Mouse (Mus musculus) heart, adult 2 months (tissue): ENCODE measurements around the gene Plppr3. TPM values are rescaled to one million over a fixed set of nuclear protein-coding genes. Genes with fewer than 3 reads are reported as not detected.

Experiments used
- DNase-seq, 2 experiments: peaks; one replicate each; pipeline ENCODE4 v3.0.0; 2021
- H3K27ac ChIP-seq: fragments of 200-600 bp; 2 replicates; pipeline ENCODE4 v1.8.1; 2022
- H3K27me3 ChIP-seq: fragments of 200-500 bp; 2 replicates; pipeline ENCODE4 v1.6.1; 2012; ENCODE audit warnings: mild to moderate bottlenecking, low read length, inconsistent platforms, mixed read lengths; ENCODE audit not compliant: control insufficient read depth, insufficient read depth
- H3K36me3 ChIP-seq: fragments of 200-500 bp; 2 replicates; pipeline ENCODE4 v1.6.1; 2012; ENCODE audit warnings: low read length, inconsistent platforms; ENCODE audit not compliant: control insufficient read depth, insufficient read depth
- H3K4me1 ChIP-seq: fragments of 200-500 bp; 2 replicates; pipeline ENCODE4 v1.6.1; 2011; ENCODE audit warnings: low read length; ENCODE audit not compliant: control insufficient read depth, insufficient read depth
- H3K4me3 ChIP-seq: fragments of 200-600 bp; 2 replicates; pipeline ENCODE4 v1.8.1; 2022
- H3K79me2 ChIP-seq: fragments of 200-500 bp; replicated peaks from 2 replicates; pipeline ENCODE4 v1.6.1; 2012; ENCODE audit warnings: mild to moderate bottlenecking, inconsistent platforms, low read length, moderate library complexity, mixed read lengths; ENCODE audit not compliant: control insufficient read depth, insufficient read depth
- H3K9ac ChIP-seq: fragments of 200-500 bp; 2 replicates; pipeline ENCODE4 v1.6.1; 2012; ENCODE audit warnings: low read depth, mild to moderate bottlenecking, control low read depth, inconsistent platforms, low read length, mixed read lengths
- CTCF ChIP-seq: fragments of 200-600 bp; IDR thresholded peaks from 2 replicates; pipeline ENCODE4 v1.8.1; 2022; ENCODE audit warnings: antibody characterized with exemption, mild to moderate bottlenecking, moderate library complexity
- EP300 ChIP-seq: fragments of 200-500 bp; IDR thresholded peaks from 2 replicates; pipeline ENCODE4 v1.6.1; 2011; ENCODE audit warnings: low read depth, low read length, control low read depth; ENCODE audit not compliant: insufficient read depth
- POLR2A ChIP-seq: fragments of 200-500 bp; IDR thresholded peaks from 2 replicates; pipeline ENCODE4 v1.6.1; 2011; ENCODE audit warnings: mild to moderate bottlenecking, low read depth, low read length, control low read depth; ENCODE audit not compliant: insufficient read depth
- WGBS: fragments of 180-500 bp; shearing (Covaris S2); methylation state at CpG from one replicate; pipeline ENCODE4 v1.1.7; 2018; 5-methylcytosine and 5-hydroxymethylcytosine counted together
- intact Hi-C: fragments of 180-260 bp; cut with DNase I; formaldehyde crosslinking; loops from one replicate; pipeline ENCODE4 v1.15.1; 2025
- polyA plus RNA-seq: library from polyadenylated mRNA; depleted of rRNA; stranded (reverse); fragments of >200 nt; gene quantifications from 2 replicates; pipeline ENCODE4 v1.2.3, GENCODE M21; 2012
- total RNA-seq, 2 experiments: library from RNA; stranded (reverse); gene quantifications; 2 replicates each; pipeline ENCODE4 v1.2.3; 2021

Plppr3 gene
- total and polyA plus RNA-seq, 3 experiments, result 0.20 to 0.80 (median 0.31) TPM

DNA sequence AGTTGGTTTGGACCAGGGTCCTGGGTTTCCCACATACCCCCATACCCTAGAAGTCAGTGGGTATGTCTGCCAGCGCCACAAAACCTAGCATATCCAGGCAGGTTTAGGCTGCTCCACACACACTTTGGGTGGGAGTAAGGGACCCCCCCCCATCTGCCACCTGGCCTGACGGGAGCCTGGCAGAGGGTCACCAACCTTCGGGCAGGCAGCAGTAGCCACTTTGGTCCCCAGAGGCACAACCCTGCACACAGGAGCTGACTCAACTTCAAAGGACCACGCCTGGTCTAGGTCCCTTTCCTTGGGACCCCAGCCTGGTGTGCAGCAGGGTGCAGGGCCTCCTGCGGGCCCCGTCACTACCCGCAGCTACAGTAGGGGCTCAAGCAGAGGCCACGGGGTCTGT is 54.2 kb downstream of the Plppr3 start:
- intact Hi-C loops, result no loop called here
- no peaks in the 10 kb centered on the region for H3K36me3 ChIP-seq
- H3K27me3 ChIP-seq, result no peaks in the 10 kb centered on the region
- H3K9ac ChIP-seq, result no peak overlapping the region
- TF ChIP-seq POLR2A (no peak), EP300 (no peak), CTCF (no peak)
- WGBS, result 80% methylated on average over 8 of the region's 8 CpGs
- no peak for DNase-seq
- H3K4me1 ChIP-seq, result peaks cover 5% of the 10 kb centered on the region
- no peaks in the 10 kb centered on the region for H3K79me2 ChIP-seq
- no peak overlapping the region for H3K27ac ChIP-seq
- H3K4me3 ChIP-seq, result no peak overlapping the region

DNA sequence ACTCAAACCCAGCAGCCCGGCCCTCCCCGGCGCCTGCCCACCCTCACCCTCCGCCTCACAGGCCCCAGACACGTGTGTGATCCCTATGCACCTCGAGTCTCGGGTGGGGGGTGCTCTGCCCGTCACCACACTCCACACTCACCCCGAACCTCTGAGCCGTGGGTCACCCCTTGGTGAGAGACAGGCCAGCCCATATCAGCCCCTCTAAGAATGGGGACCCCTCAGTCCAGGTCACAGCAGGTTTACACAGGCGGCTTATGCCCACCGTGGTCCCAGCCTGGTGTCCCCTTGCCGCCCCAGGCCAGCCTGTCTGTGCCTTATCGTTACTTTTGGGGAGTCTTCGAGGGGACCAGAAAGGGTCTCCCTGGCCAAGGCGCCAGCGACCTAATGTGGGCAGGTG is 54.8 kb downstream of the Plppr3 start:
- Histone ChIP-seq H3K27me3 (no peaks in the 10 kb centered on the region), H3K27ac (no peak overlapping the region), H3K36me3 (no peaks in the 10 kb centered on the region), H3K9ac (no peak overlapping the region), H3K79me2 (no peaks in the 10 kb centered on the region), H3K4me1 (peaks cover 4% of the 10 kb centered on the region), H3K4me3 (no peak overlapping the region)
- whole genome bisulfite sequencing, result 90% methylated on average over 17 of the region's 17 CpGs
- intact Hi-C loops, result loop anchor here (5.0 kb wide), 1 partner anchor 37 kb away; no protein-coding TSS in a partner anchor
- DNase-seq, result no peak
- TF ChIP-seq CTCF (no peak), EP300 (no peak), POLR2A (no peak)

DNA sequence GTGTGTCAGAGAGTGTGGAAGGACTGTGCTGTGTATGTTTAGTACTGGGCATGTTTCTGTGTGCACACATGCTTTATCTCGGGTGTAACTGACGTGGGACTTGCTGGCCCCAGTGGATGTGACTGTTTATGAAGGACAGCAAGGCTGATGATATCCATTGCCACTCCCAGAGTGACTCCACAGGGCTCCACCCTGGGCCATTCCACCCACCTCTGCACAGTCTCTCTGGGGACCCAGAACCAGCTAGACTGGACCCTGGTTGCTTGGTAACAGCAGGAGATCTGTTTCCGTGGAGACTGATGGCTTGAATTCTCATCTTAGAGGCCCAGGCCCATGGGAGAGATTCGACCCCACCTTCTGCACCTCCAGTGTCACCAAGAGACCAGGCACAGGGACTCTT is 56.2 kb downstream of the Plppr3 start:
- no peak for TF ChIP-seq CTCF
- no peak for TF ChIP-seq POLR2A
- TF ChIP-seq EP300, result no peak
- no peak for DNase-seq
- H3K27ac ChIP-seq, result no peak overlapping the region
- no peaks in the 10 kb centered on the region for H3K36me3 ChIP-seq
- H3K4me3 ChIP-seq, result no peak overlapping the region
- no peaks in the 10 kb centered on the region for H3K79me2 ChIP-seq
- intact Hi-C loops, result loop anchor here (5.0 kb wide), 1 partner anchor 36 kb away; no protein-coding TSS in a partner anchor
- WGBS, result 66% methylated on average over 4 of the region's 4 CpGs
- H3K27me3 ChIP-seq, result no peaks in the 10 kb centered on the region
- no peak overlapping the region for H3K9ac ChIP-seq
- H3K4me1 ChIP-seq, result no peaks in the 10 kb centered on the region

DNA sequence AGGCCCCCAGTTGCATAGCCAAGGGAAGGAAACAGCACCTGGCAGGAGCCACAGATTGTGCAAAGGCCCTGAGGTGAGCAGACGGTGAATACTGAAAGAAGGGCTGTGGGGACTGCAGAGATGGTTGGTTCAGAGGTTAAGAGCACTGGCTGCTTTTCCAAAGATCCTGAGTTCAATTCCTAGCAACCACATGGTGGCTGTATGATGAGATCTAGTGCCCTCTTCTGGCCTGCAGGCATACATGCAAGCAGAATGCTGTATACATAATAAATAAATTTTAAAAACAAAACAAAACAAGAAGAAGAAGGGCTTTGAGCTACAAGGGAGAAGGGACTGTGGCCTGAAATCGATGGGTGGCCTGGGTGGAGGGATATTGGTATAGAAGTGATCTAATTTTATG is 57.3 kb downstream of the Plppr3 start:
- intact Hi-C loops, result loop anchor here (5.0 kb wide), 1 partner anchor 35 kb away; no protein-coding TSS in a partner anchor
- H3K79me2 ChIP-seq, result no peaks in the 10 kb centered on the region
- WGBS, result 68% methylated on average over 2 of the region's 2 CpGs
- 0 out of 2 replicates have a peak, but pooled peaks cover under 1% of the 10 kb centered on the region for H3K4me1 ChIP-seq
- H3K4me3 ChIP-seq, result no peak overlapping the region
- DNase-seq, result no peak
- no peaks in the 10 kb centered on the region for H3K36me3 ChIP-seq
- H3K27me3 ChIP-seq, result no peaks in the 10 kb centered on the region
- no peak overlapping the region for H3K27ac ChIP-seq
- H3K9ac ChIP-seq, result no peak overlapping the region
- TF ChIP-seq POLR2A, result no peak
- no peak for TF ChIP-seq EP300
- peak; percentile 64 for TF ChIP-seq CTCF

DNA sequence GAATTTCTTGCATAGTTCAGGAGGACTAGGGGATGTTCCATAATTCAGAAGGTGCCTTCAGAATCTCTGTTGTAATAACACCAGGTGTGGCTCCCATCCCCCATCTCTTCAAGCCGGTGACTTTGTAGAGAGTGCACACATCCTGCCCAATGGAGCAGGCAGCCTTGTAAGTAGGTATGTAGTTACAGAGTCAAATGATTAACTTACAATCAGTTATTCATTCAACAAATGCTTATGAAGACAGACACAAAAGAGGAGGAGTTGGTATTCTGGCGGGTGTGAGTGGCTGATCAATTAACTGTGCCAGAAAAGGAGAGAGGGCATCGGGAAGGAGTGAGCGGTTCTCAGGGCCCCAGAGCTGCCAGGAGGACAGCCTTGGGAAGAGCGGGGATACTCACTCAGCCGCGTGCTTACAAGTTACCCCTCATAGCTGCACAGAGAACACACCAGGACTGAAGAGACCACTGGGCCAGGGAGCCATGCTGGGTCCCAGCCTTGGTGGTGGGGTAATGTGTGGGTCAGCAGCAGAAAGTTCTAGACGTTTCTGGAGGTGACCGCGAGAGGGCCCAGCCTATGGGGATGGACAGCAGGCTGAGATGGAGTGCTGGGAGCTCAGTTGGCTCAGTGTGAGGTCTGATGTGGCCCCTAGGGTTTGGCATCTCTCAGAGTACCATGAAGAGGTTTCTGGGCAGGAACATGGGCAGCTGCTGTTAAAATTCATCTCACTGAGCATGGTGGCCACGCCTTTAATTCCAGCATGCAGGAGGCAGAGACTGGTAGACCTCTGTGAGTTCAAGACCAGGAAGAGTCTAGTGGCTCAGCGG is 58.6 kb downstream of the Plppr3 start:
- Histone ChIP-seq H3K4me3 (no peak overlapping the region), H3K79me2 (no peaks in the 10 kb centered on the region), H3K27ac (no peak overlapping the region), H3K4me1 (0 out of 2 replicates have a peak, but pooled peaks cover 1% of the 10 kb centered on the region), H3K27me3 (no peaks in the 10 kb centered on the region), H3K9ac (no peak overlapping the region), H3K36me3 (no peaks in the 10 kb centered on the region)
- TF ChIP-seq EP300 (no peak), CTCF (no peak), POLR2A (no peak)
- no peak for DNase-seq
- WGBS, result 84% methylated on average over 12 of the region's 12 CpGs
- intact Hi-C loops, result loop anchor here (5.0 kb wide), 1 partner anchor 34 kb away; no protein-coding TSS in a partner anchor

DNA sequence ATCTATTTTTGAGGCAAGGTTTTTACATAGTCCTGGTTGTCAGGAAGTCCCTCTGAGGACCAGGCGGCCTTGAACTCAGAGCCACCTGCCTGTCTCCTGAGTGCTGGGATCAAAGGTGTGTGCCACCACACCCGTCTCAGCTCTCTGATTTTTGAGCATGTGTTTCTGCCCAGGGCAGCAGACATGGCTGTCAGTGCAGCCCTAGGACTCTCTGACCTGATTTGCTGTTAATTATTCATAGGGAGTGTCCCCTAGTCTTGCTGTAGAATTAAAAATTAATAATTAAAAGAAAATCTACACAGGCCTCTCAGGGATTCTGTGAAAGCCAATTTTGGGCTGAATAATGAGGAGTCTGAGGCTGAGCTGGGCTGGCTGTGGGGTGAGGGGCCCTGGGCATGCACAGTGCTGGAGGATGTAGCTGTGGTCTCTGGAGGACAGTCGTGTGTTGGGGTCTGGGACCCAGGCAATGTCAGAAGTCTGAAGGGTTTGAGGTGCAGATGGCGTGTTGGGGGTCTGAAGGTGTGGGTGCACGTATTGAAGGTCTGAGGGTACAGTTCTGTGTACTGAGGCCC is 60.1 kb downstream of the Plppr3 start:
- H3K27ac ChIP-seq, result no peak overlapping the region
- no peaks in the 10 kb centered on the region for H3K27me3 ChIP-seq
- DNase-seq, result no peak
- WGBS, result 86% methylated on average over 5 of the region's 5 CpGs
- intact Hi-C loops, result loop anchor here (5.0 kb wide), 1 partner anchor 1743 kb away; the partner anchor contains the start of gene Aes
- 0 out of 2 replicates have a peak, but pooled peaks cover 1% of the 10 kb centered on the region for H3K4me1 ChIP-seq
- no peak for TF ChIP-seq CTCF
- H3K4me3 ChIP-seq, result no peak overlapping the region
- no peaks in the 10 kb centered on the region for H3K36me3 ChIP-seq
- H3K79me2 ChIP-seq, result no peaks in the 10 kb centered on the region
- no peak overlapping the region for H3K9ac ChIP-seq
